Mouse (Mus musculus) CD4-positive helper T cell, adult 2 months (primary cell): ENCODE measurements around the gene Gm10382.
A peak's percentile ranks its signal among the peaks of the same experiment; 100 is the strongest.
"Not testable (repeated sequence)": the region's sequence is repeated elsewhere in the genome, so short reads cannot be mapped to it uniquely, and the experiment has no call there.

Experiments
- DNase-seq: peaks from one replicate; pipeline ENCODE4 v3.0.0-alpha.2; 2012; ENCODE audit warnings: low read depth, missing footprints, low spot score

Gene Gm10382

GRCm38 (mm10) chr5:125370950-125371693, 18.0 kb upstream of the Gm10382 start:
- no peak for DNase-seq

- no peak for DNase-seq
Observed at GRCm38 (mm10) chr5:125372027-125372426, 17.1 kb upstream of the Gm10382 start.

GRCm38 (mm10) chr5:125375871-125376270, 13.3 kb upstream of the Gm10382 start:
- DNase-seq = peak; percentile 28

- no peak for DNase-seq
Observed at GRCm38 (mm10) chr5:125377214-125377613, 11.9 kb upstream of the Gm10382 start.

GRCm38 (mm10) chr5:125378919-125379318, 10.2 kb upstream of the Gm10382 start:
- DNase-seq = no peak

- DNase-seq = no peak
Observed at GRCm38 (mm10) chr5:125381954-125382672, 7.0 kb upstream of the Gm10382 start.

GRCm38 (mm10) chr5:125382673-125383558, 6.2 kb upstream of the Gm10382 start:
- peak; percentile 71 for DNase-seq

- DNase-seq = peak; percentile 26
Observed at GRCm38 (mm10) chr5:125383637-125384420, 5.3 kb upstream of the Gm10382 start.

- peak; percentile 48 for DNase-seq
Observed at GRCm38 (mm10) chr5:125384512-125385214, 4.5 kb upstream of the Gm10382 start.

- peak; percentile 46 for DNase-seq
Observed at GRCm38 (mm10) chr5:125385215-125385940, 3.7 kb upstream of the Gm10382 start.

GRCm38 (mm10) chr5:125387295-125387694, 1.8 kb upstream of the Gm10382 start:
- DNase-seq = not testable (repeated sequence)

- DNase-seq = no peak
Observed at GRCm38 (mm10) chr5:125388358-125389092, 597 bp upstream of the Gm10382 start.

GRCm38 (mm10) chr5:125389579-125390441, 688 bp downstream of the Gm10382 start, which contains the start of gene Ubc:
TSS of gene Ubc (minus strand) at chr5:125390202.
- peak; percentile 94 for DNase-seq

- no peak for DNase-seq
Observed at GRCm38 (mm10) chr5:125390906-125391477, 1.9 kb downstream of the Gm10382 start.

GRCm38 (mm10) chr5:125391609-125392008, 2.5 kb downstream of the Gm10382 start:
- peak; percentile 54 for DNase-seq

GRCm38 (mm10) chr5:125392176-125392575, 3.1 kb downstream of the Gm10382 start:
- DNase-seq = not testable (repeated sequence)

GRCm38 (mm10) chr5:125392618-125392976, 3.5 kb downstream of the Gm10382 start:
- no peak for DNase-seq
